Mouse (Mus musculus) megakaryocyte, embryonic 14.5 days (primary cell): ENCODE measurements around the gene Mis12. TPM values are rescaled to one million over a fixed set of nuclear protein-coding genes. Genes with fewer than 3 reads are reported as not detected.
A peak's percentile ranks its signal among the peaks of the same experiment; 100 is the strongest.

ENCODE experiments used
- H3K27me3 ChIP-seq: replicated peaks from 2 replicates; pipeline ENCODE3; 2012; ENCODE audit warnings: inconsistent platforms
- H3K36me3 ChIP-seq: replicated peaks from 2 replicates; pipeline ENCODE3; 2012; ENCODE audit warnings: low read length, inconsistent platforms, mixed read lengths
- H3K4me1 ChIP-seq: 2 replicates; pipeline ENCODE4 v1.6.1; 2012; ENCODE audit warnings: inconsistent platforms
- H3K4me3 ChIP-seq: replicated peaks from 2 replicates; pipeline ENCODE3; 2012; ENCODE audit warnings: moderate library complexity, mild to moderate bottlenecking, inconsistent platforms
- H3K9me3 ChIP-seq: 2 replicates; pipeline ENCODE4 v1.6.1; 2012; ENCODE audit warnings: inconsistent platforms
- FLI1 ChIP-seq: IDR thresholded peaks from 2 replicates; pipeline ENCODE4 v1.6.1; 2012; ENCODE audit warnings: low read length, inconsistent platforms, mixed read lengths
- GATA1 ChIP-seq: IDR thresholded peaks from 3 replicates; pipeline ENCODE4 v1.6.1; 2012; ENCODE audit warnings: mixed read lengths, low read length, inconsistent platforms, borderline replicate concordance
- polyA plus RNA-seq: library from polyadenylated mRNA; stranded (reverse); fragments of >175 nt; gene quantifications from 2 replicates; pipeline ENCODE4 v1.2.3, GENCODE M21; 2012; ENCODE audit warnings: low replicate concordance; ENCODE audit not compliant: insufficient read depth

Gene Mis12
- polyA plus RNA-seq, 1 experiment, result 1.4 TPM

GRCm38 (mm10) chr11:71012743-71013142 lies 6.7 kb upstream of the Mis12 start:
- Histone ChIP-seq H3K27me3 (no peaks in the 10 kb centered on the region), H3K4me1 (peaks cover 38% of the 10 kb centered on the region), H3K9me3 (no peaks in the 10 kb centered on the region), H3K36me3 (peaks cover 90% of the 10 kb centered on the region), H3K4me3 (no peak overlapping the region)
- TF ChIP-seq GATA1 (no peak), FLI1 (no peak)

GRCm38 (mm10) chr11:71017051-71017450 lies 2.4 kb upstream of the Mis12 start:
- no peaks in the 10 kb centered on the region for H3K27me3 ChIP-seq
- no peak overlapping the region for H3K4me3 ChIP-seq
- peaks cover 56% of the 10 kb centered on the region for H3K36me3 ChIP-seq
- TF ChIP-seq GATA1 (no peak), FLI1 (no peak)
- H3K4me1 ChIP-seq, result peaks cover 50% of the 10 kb centered on the region
- no peaks in the 10 kb centered on the region for H3K9me3 ChIP-seq

GRCm38 (mm10) chr11:71018416-71019200 lies 803 bp upstream of the Mis12 start:
- Histone ChIP-seq H3K9me3 (no peaks in the 10 kb centered on the region), H3K27me3 (no peaks in the 10 kb centered on the region), H3K4me3 (peak overlapping the region; percentile 98), H3K4me1 (peaks cover 63% of the 10 kb centered on the region), H3K36me3 (peaks cover 56% of the 10 kb centered on the region)
- TF ChIP-seq FLI1 (no peak), GATA1 (no peak)

- peaks cover 97% of the 10 kb centered on the region for H3K36me3 ChIP-seq
- no peak for TF ChIP-seq GATA1
- no peak for TF ChIP-seq FLI1
- no peak overlapping the region for H3K4me3 ChIP-seq
- peaks cover 6% of the 10 kb centered on the region for H3K27me3 ChIP-seq
- H3K9me3 ChIP-seq, result no peaks in the 10 kb centered on the region
- H3K4me1 ChIP-seq, result peaks cover 24% of the 10 kb centered on the region
These were observed 8.9 kb downstream of the Mis12 start for GRCm38 (mm10) chr11:71028280-71028679.

- TF ChIP-seq FLI1 (no peak), GATA1 (no peak)
- H3K36me3 ChIP-seq, result peaks cover 86% of the 10 kb centered on the region
- no peaks in the 10 kb centered on the region for H3K9me3 ChIP-seq
- peaks cover 17% of the 10 kb centered on the region for H3K4me1 ChIP-seq
- H3K27me3 ChIP-seq, result peaks cover 6% of the 10 kb centered on the region
- no peak overlapping the region for H3K4me3 ChIP-seq
These were observed 10.2 kb downstream of the Mis12 start for GRCm38 (mm10) chr11:71029403-71030118.

- Histone ChIP-seq H3K4me3 (no peak overlapping the region), H3K36me3 (peaks cover 61% of the 10 kb centered on the region), H3K27me3 (peaks cover 8% of the 10 kb centered on the region), H3K4me1 (peaks cover 17% of the 10 kb centered on the region), H3K9me3 (no peaks in the 10 kb centered on the region)
- TF ChIP-seq FLI1, result no peak
- no peak for TF ChIP-seq GATA1
These were observed 12.7 kb downstream of the Mis12 start for GRCm38 (mm10) chr11:71032070-71032469.

GRCm38 (mm10) chr11:71032491-71033162 lies 13.2 kb downstream of the Mis12 start:
- Histone ChIP-seq H3K9me3 (no peaks in the 10 kb centered on the region), H3K27me3 (peaks cover 8% of the 10 kb centered on the region), H3K4me3 (no peak overlapping the region), H3K36me3 (peaks cover 55% of the 10 kb centered on the region), H3K4me1 (peaks cover 14% of the 10 kb centered on the region)
- TF ChIP-seq GATA1, result no peak
- TF ChIP-seq FLI1, result no peak

- TF ChIP-seq GATA1, result no peak
- TF ChIP-seq FLI1, result no peak
- Histone ChIP-seq H3K4me1 (peaks cover 8% of the 10 kb centered on the region), H3K9me3 (0 out of 2 replicates have a peak, but pooled peaks cover 3% of the 10 kb centered on the region), H3K27me3 (peaks cover 11% of the 10 kb centered on the region), H3K4me3 (peak within 1 kb of the TSS; percentile 50), H3K36me3 (peaks cover 49% of the 10 kb centered on the region)
These were observed 13.9 kb downstream of the Mis12 start, which contains the start of gene 6330403K07Rik for GRCm38 (mm10) chr11:71033163-71033761. TSS of gene 6330403K07Rik (minus strand) at chr11:71033513.

- Histone ChIP-seq H3K9me3 (0 out of 2 replicates have a peak, but pooled peaks cover 3% of the 10 kb centered on the region), H3K36me3 (no peaks in the 10 kb centered on the region), H3K4me3 (no peak overlapping the region), H3K4me1 (no peaks in the 10 kb centered on the region), H3K27me3 (peaks cover 10% of the 10 kb centered on the region)
- TF ChIP-seq FLI1, result no peak
- TF ChIP-seq GATA1, result no peak
These were observed 20.3 kb downstream of the Mis12 start for GRCm38 (mm10) chr11:71039526-71040298.

GRCm38 (mm10) chr11:71052554-71052953 lies 33.1 kb downstream of the Mis12 start:
- Histone ChIP-seq H3K4me1 (no peaks in the 10 kb centered on the region), H3K9me3 (no peaks in the 10 kb centered on the region), H3K36me3 (no peaks in the 10 kb centered on the region), H3K4me3 (no peak overlapping the region), H3K27me3 (peaks cover 7% of the 10 kb centered on the region)
- TF ChIP-seq GATA1 (no peak), FLI1 (no peak)
